Mouse (Mus musculus): Measurements from ENCODE around the gene Aggf1. TPM values are rescaled to one million over a fixed set of nuclear protein-coding genes. Genes with fewer than 3 reads are reported as not detected.

Gene Aggf1
- total and polyA plus RNA-seq, 3 experiments: 31.0 to 52.6 (median 35.6) TPM

DNA sequence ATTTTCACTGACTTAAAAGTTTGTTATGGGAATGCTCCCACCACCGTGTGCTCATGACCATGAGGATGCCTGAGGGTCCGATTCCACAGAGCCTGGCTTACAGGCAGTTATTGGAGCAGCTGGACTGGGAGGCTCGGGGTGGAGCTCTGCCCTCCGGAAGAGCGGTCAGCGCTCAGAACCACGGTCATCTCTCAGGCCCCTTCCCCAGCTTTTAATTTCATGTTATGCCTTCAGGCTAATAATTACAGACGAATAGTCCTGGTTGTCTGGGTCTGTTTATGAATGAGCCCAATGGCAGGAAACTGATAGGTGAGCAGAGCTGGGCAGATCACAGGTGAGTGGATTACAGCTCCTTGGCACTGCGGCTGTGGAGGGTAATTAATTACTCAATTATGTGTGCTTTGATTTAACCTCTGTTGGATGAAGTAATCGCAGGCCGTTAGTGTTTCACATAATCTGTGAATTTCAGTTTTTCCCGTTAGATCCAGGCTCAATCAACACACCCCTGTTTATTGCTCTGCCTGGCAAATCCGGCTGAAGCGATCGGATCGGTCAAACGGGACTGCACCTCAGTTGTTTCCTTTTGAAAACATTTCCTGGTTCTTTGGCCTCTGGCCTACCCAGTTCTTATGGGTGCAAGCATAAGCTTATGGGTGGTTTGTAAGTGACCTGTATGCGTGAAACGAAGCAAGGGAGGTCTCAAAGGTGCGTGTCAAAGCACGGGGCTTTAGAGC, 48.4 kb downstream of the Aggf1 start:
- H3K27me3 ChIP-seq (ENCODE audit: insufficient read depth, low read length): peaks cover 46% of the 10 kb centered on the region
- H3K4me3 ChIP-seq (ENCODE audit: low read depth, low read length): no peak overlapping the region
- no peaks in the 10 kb centered on the region for H3K4me1 ChIP-seq (ENCODE audit: insufficient read depth, low read depth, low read length)
- DNase-seq (ENCODE audit: low spot score) (no peak), ATAC-seq (ENCODE audit: extremely low read depth, insufficient number of reproducible peaks, low FRiP score, poor library complexity, severe bottlenecking) (no peak)
- no peaks in the 10 kb centered on the region for H3K9me3 ChIP-seq (replicated peaks)
- TF ChIP-seq GATA1 (IDR thresholded peaks at IDR 0.05; ENCODE audit: borderline replicate concordance, low read length): no peak
- no peaks in the 10 kb centered on the region for H3K36me3 ChIP-seq (replicated peaks)

- H3K4me3 ChIP-seq (ENCODE audit: low read depth, low read length): no peak overlapping the region
- no peaks in the 10 kb centered on the region for H3K4me1 ChIP-seq (ENCODE audit: insufficient read depth, low read depth, low read length)
- no peaks in the 10 kb centered on the region for H3K36me3 ChIP-seq (replicated peaks)
- DNase-seq (ENCODE audit: low spot score): no peak
- TF ChIP-seq GATA1 (IDR thresholded peaks at IDR 0.05; ENCODE audit: borderline replicate concordance, low read length) (no peak), POLR2AphosphoS5 (IDR thresholded peaks at IDR 0.05; ENCODE audit: insufficient replicate concordance, low read depth, low read length) (no peak)
- H3K27me3 ChIP-seq (ENCODE audit: insufficient read depth, low read length): peaks cover 49% of the 10 kb centered on the region
- no peaks in the 10 kb centered on the region for H3K9me3 ChIP-seq (replicated peaks)
- ATAC-seq (ENCODE audit: extremely low read depth, insufficient number of reproducible peaks, low FRiP score, poor library complexity, severe bottlenecking): no peak
These were observed 49.1 kb downstream of the Aggf1 start for GRCm38 (mm10) chr13:95325907-95326550.

- Histone ChIP-seq H3K9me3 (replicated peaks) (no peaks in the 10 kb centered on the region), H3K27me3 (ENCODE audit: insufficient read depth, low read length) (peaks cover 44% of the 10 kb centered on the region), H3K36me3 (replicated peaks) (no peaks in the 10 kb centered on the region), H3K4me3 (ENCODE audit: low read depth, low read length) (no peak overlapping the region), H3K4me1 (ENCODE audit: insufficient read depth, low read depth, low read length) (no peaks in the 10 kb centered on the region)
- DNase-seq (ENCODE audit: low spot score) (no peak), ATAC-seq (ENCODE audit: extremely low read depth, insufficient number of reproducible peaks, low FRiP score, poor library complexity, severe bottlenecking) (no peak)
- TF ChIP-seq TAL1 (conservative IDR thresholded peaks at IDR 0.05; ENCODE audit: low read depth, low read length): no peak
- TF ChIP-seq GATA2 (IDR thresholded peaks at IDR 0.05; ENCODE audit: borderline replicate concordance, low read depth, low read length): no peak
- no peak for TF ChIP-seq POLR2AphosphoS5 (IDR thresholded peaks at IDR 0.05; ENCODE audit: insufficient replicate concordance, low read depth, low read length)
- no peak for TF ChIP-seq GATA1 (IDR thresholded peaks at IDR 0.05; ENCODE audit: borderline replicate concordance, low read length)
- TF ChIP-seq CTCF (IDR thresholded peaks at IDR 0.05; ENCODE audit: low read depth, low read length): no peak
These were observed 49.9 kb downstream of the Aggf1 start for GRCm38 (mm10) chr13:95325080-95325906.

DNA sequence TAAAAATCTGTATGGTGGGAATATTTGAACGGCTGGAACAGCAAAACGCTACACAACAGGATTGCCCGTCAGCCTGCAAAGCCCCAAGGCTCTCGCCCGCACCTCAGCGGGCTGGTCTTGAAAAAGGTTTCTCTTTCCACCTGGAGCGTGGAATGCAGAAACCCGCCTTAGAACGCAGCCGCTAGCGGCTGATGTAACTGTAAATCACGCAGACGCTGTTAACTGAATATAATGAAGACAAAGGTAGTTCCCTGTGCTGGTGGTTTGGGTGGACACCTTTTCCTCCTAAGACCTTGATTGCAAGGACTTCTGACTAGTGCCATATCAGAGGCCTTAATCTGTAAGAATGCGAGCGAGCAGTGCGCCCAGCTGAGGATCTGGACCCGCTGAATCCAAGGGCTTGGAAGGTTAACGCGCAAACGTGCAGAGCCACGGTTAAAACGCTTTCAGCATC, 50.5 kb downstream of the Aggf1 start:
- DNase-seq (ENCODE audit: low spot score): no peak
- no peak for ATAC-seq (ENCODE audit: extremely low read depth, insufficient number of reproducible peaks, low FRiP score, poor library complexity, severe bottlenecking)
- Histone ChIP-seq H3K9me3 (replicated peaks) (no peaks in the 10 kb centered on the region), H3K27me3 (ENCODE audit: insufficient read depth, low read length) (peaks cover 41% of the 10 kb centered on the region), H3K4me3 (ENCODE audit: low read depth, low read length) (no peak overlapping the region), H3K4me1 (ENCODE audit: insufficient read depth, low read depth, low read length) (no peaks in the 10 kb centered on the region), H3K36me3 (replicated peaks) (no peaks in the 10 kb centered on the region)
- TF ChIP-seq CTCF (IDR thresholded peaks at IDR 0.05; ENCODE audit: low read depth, low read length) (no peak), GATA2 (IDR thresholded peaks at IDR 0.05; ENCODE audit: borderline replicate concordance, low read depth, low read length) (no peak), GATA1 (IDR thresholded peaks at IDR 0.05; ENCODE audit: borderline replicate concordance, low read length) (no peak), POLR2AphosphoS5 (IDR thresholded peaks at IDR 0.05; ENCODE audit: insufficient replicate concordance, low read depth, low read length) (no peak), TAL1 (conservative IDR thresholded peaks at IDR 0.05; ENCODE audit: low read depth, low read length) (no peak)

DNA sequence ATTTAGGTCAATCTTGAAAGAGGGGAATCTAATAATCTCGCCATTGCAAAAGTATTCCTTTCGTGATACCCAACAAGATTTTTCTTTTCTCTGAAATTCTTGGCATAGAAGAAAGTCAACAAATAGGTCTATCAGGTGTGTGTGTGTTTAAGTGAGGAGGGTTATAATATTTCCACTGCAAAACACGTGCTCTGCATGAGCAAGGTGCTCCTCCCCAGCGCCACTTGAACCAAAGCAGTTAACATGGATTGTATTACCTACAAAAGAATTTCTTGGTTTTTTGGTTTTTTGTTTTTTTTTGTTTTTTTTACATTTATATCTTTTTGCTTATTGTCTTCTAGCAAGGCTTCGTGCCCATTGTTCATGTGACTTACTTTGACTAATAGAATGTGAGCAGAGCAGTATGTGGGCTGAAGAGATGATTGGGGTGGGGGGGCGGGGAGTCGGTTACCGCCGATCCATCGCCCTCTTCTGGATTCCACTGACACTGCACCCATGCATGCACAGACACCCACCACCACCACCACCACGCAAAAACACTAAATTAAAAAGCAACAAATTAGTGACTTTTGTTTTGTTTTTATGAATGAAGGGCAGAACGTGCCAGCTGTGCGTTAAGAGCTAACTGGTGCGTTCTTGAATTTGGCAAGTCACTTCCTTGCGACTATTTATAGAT, 51.1 kb downstream of the Aggf1 start:
- no peak for DNase-seq (ENCODE audit: low spot score)
- H3K36me3 ChIP-seq (replicated peaks): no peaks in the 10 kb centered on the region
- H3K4me3 ChIP-seq (ENCODE audit: low read depth, low read length): no peak overlapping the region
- H3K4me1 ChIP-seq (ENCODE audit: insufficient read depth, low read depth, low read length): no peaks in the 10 kb centered on the region
- TF ChIP-seq POLR2AphosphoS5 (IDR thresholded peaks at IDR 0.05; ENCODE audit: insufficient replicate concordance, low read depth, low read length) (no peak), GATA1 (IDR thresholded peaks at IDR 0.05; ENCODE audit: borderline replicate concordance, low read length) (no peak), TAL1 (conservative IDR thresholded peaks at IDR 0.05; ENCODE audit: low read depth, low read length) (no peak), CTCF (IDR thresholded peaks at IDR 0.05; ENCODE audit: low read depth, low read length) (no peak), GATA2 (IDR thresholded peaks at IDR 0.05; ENCODE audit: borderline replicate concordance, low read depth, low read length) (no peak)
- H3K9me3 ChIP-seq (replicated peaks): no peaks in the 10 kb centered on the region
- peaks cover 39% of the 10 kb centered on the region for H3K27me3 ChIP-seq (ENCODE audit: insufficient read depth, low read length)
- no peak for ATAC-seq (ENCODE audit: extremely low read depth, insufficient number of reproducible peaks, low FRiP score, poor library complexity, severe bottlenecking)

DNA sequence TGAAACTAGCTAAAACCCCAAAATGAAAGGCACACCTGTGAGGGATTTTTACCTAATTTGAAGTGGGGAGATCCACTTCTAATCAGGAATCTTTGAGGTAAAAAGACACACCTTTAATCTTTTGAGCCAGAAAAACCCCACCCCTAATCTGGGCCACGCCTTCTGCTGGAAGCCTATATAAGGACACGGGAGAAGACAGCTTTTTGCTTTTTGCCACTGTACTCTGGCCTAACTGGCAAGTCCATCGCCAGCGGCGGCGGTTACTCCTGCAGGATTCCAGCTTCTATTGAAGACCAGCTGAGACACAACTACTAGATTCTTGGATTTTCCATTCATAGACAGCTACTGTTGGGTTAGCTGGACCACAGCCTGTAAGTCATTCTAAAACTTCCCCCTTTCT, 51.8 kb downstream of the Aggf1 start, which contains the start of gene Zbed3:
TSS of gene Zbed3 (plus strand) at position 213 of the 400 bp plus-strand sequence.
- Histone ChIP-seq H3K9me3 (replicated peaks) (no peaks in the 10 kb centered on the region), H3K4me1 (ENCODE audit: insufficient read depth, low read depth, low read length) (no peaks in the 10 kb centered on the region), H3K4me3 (ENCODE audit: low read depth, low read length) (no peak within 1 kb of the TSS), H3K27me3 (ENCODE audit: insufficient read depth, low read length) (peaks cover 35% of the 10 kb centered on the region), H3K36me3 (replicated peaks) (no peaks in the 10 kb centered on the region)
- ATAC-seq (ENCODE audit: extremely low read depth, insufficient number of reproducible peaks, low FRiP score, poor library complexity, severe bottlenecking): no peak
- TF ChIP-seq CTCF (IDR thresholded peaks at IDR 0.05; ENCODE audit: low read depth, low read length) (no peak), GATA2 (IDR thresholded peaks at IDR 0.05; ENCODE audit: borderline replicate concordance, low read depth, low read length) (no peak), TAL1 (conservative IDR thresholded peaks at IDR 0.05; ENCODE audit: low read depth, low read length) (no peak), GATA1 (IDR thresholded peaks at IDR 0.05; ENCODE audit: borderline replicate concordance, low read length) (no peak), POLR2AphosphoS5 (IDR thresholded peaks at IDR 0.05; ENCODE audit: insufficient replicate concordance, low read depth, low read length) (no peak)
- no peak for DNase-seq (ENCODE audit: low spot score)

All from G1E (cell line).